Mouse (Mus musculus) neural tube, embryonic 12.5 days (tissue): ENCODE measurements at regions not wholly inside any gene's neighbourhood (a gene's known extent, or its start where the extent isn't known, plus 50 kb on each side); places are given as distances from the start of the nearest gene placed in this dataset.

Experiments
- ATAC-seq: fragments of 200-750 bp; cut with Nextera tagmentation; 2 replicates; pipeline ENCODE4 v1.8.0; 2017; ENCODE audit warnings: low read depth, mild to moderate bottlenecking, moderate TSS enrichment, moderate library complexity; ENCODE audit not compliant: low FRiP score
- H3K27ac ChIP-seq: fragments of 300-500 bp; sonication (generic); 2 replicates; pipeline ENCODE4 v1.5.1; 2016
- H3K27me3 ChIP-seq: fragments of 300-500 bp; sonication (generic); replicated peaks from 2 replicates; pipeline ENCODE4 v1.6.1; 2016; ENCODE audit warnings: mild to moderate bottlenecking
- H3K36me3 ChIP-seq: fragments of 300-500 bp; sonication (generic); 2 replicates; pipeline ENCODE4 v1.6.1; 2016; ENCODE audit warnings: mild to moderate bottlenecking
- H3K4me1 ChIP-seq: fragments of 300-500 bp; sonication (generic); 2 replicates; pipeline ENCODE4 v1.6.1; 2016
- H3K4me2 ChIP-seq: fragments of 300-500 bp; sonication (generic); replicated peaks from 2 replicates; pipeline ENCODE4 v1.6.1; 2016; ENCODE audit warnings: mild to moderate bottlenecking
- H3K4me3 ChIP-seq: fragments of 300-500 bp; sonication (generic); 2 replicates; pipeline ENCODE4 v1.5.1; 2016
- H3K9ac ChIP-seq: fragments of 300-500 bp; sonication (generic); 2 replicates; pipeline ENCODE4 v1.6.1; 2016; ENCODE audit warnings: mild to moderate bottlenecking
- H3K9me3 ChIP-seq: fragments of 300-500 bp; sonication (generic); 2 replicates; pipeline ENCODE4 v1.6.1; 2016; ENCODE audit warnings: mild to moderate bottlenecking
- WGBS: fragments of 180-500 bp; shearing (Covaris S2); methylation state at CpG from one replicate; pipeline ENCODE4 v1.1.7; 2016; 5-methylcytosine and 5-hydroxymethylcytosine counted together

DNA sequence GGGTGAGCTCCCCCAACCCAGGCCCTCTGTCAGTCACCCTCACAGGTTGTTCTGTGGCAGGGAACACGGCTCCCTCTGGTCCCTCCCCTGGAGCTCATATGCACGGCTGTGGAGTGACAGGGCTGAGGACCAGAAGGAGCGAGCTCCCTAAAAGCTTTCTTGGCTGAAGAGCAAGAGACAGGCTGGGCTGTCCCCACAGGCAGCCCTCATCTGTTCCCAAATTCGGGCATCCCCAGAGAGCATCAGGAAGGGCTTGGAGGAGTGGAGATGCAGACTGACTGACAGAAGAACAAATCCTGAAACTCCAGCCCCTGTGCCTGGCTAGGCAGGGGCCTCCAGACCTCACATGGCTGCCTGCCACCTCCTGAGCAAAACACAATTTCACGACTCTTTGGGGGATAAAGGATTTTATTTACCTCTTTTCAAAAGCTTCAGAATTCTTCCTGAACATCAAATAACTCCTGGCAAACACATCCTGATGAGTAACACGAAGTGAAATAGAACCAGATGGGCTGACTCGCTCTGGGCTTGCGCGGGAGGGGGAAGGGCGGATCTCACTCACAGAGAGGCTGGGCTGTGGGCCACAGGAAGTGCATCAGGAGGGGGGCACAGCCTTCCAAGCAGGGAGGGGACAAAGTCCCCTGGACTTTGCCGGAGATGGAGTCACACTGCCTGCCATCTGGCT is 232.7 kb upstream of the Zmiz1 start:
- H3K27ac ChIP-seq: peak overlapping the region; percentile 57
- no peak overlapping the region for H3K9ac ChIP-seq
- H3K4me3 ChIP-seq: no peak overlapping the region
- H3K4me1 ChIP-seq: peaks cover 41% of the 10 kb centered on the region
- H3K27me3 ChIP-seq: no peaks in the 10 kb centered on the region
- WGBS: 13% methylated on average over 11 of the region's 11 CpGs
- H3K36me3 ChIP-seq: no peaks in the 10 kb centered on the region
- ATAC-seq: peak; percentile 85
- peak overlapping the region; percentile 31 for H3K4me2 ChIP-seq
- no peaks in the 10 kb centered on the region for H3K9me3 ChIP-seq

DNA sequence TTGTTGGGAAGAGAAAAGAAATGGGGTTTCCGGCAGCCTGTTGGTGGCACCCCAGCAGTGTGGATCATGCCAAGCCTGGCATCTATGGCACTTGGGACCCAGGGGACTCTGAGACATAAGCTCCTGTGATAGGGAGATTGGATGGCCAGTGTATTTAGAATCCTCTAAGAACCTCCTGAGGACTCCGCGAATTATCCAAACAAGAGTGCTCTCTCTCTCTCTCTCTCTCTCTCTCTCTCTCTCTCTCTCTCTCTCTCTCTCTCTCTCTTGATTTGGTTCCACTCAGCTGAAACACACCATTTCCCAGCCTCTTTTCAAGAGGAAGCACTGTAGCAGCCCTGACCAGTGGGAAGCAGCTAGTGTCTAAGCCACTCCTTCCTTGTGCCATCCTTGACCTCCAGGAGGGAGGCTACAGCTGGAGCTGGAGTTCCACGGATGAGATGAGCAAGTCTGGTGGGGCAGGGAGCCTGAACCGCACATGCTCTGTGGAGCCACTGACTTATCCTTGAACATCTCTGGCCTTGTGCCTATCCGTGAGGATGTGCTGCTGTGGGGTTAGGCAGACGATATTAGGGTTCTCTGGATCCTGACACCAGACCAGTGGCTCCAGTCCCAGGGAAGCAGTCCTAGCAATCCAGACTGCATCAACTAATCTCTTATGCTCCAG is 232.0 kb upstream of the Zmiz1 start:
- H3K4me1 ChIP-seq: peaks cover 44% of the 10 kb centered on the region
- no peak overlapping the region for H3K4me3 ChIP-seq
- H3K9ac ChIP-seq: no peak overlapping the region

GRCm38 (mm10) chr14:25228321-25229047 is 230.5 kb upstream of the Zmiz1 start:
- no peak overlapping the region for H3K4me3 ChIP-seq
- WGBS: 75% methylated on average over 13 of the region's 13 CpGs
- ATAC-seq: no peak
- no peak overlapping the region for H3K27ac ChIP-seq
- no peaks in the 10 kb centered on the region for H3K36me3 ChIP-seq
- no peaks in the 10 kb centered on the region for H3K9me3 ChIP-seq
- H3K4me2 ChIP-seq: no peak overlapping the region
- no peak overlapping the region for H3K9ac ChIP-seq
- H3K4me1 ChIP-seq: peaks cover 45% of the 10 kb centered on the region
- H3K27me3 ChIP-seq: no peaks in the 10 kb centered on the region

More for the DNA sequence above, 232.0 kb upstream of the Zmiz1 start:
- peak; percentile 18; the same call in 1 of the 2 replicates for ATAC-seq
- WGBS: 55% methylated on average over 7 of the region's 7 CpGs
- Histone ChIP-seq H3K27me3 (no peaks in the 10 kb centered on the region), H3K27ac (peak overlapping the region; percentile 57), H3K9me3 (no peaks in the 10 kb centered on the region), H3K36me3 (no peaks in the 10 kb centered on the region), H3K4me2 (peak overlapping the region; percentile 31)

- no peak overlapping the region for H3K9ac ChIP-seq
- H3K27ac ChIP-seq: no peak overlapping the region
- 39% methylated on average over 6 of the region's 6 CpGs for WGBS
- ATAC-seq: no peak
- H3K4me2 ChIP-seq: no peak overlapping the region
- no peaks in the 10 kb centered on the region for H3K36me3 ChIP-seq
- no peak overlapping the region for H3K4me3 ChIP-seq
- H3K9me3 ChIP-seq: no peaks in the 10 kb centered on the region
- no peaks in the 10 kb centered on the region for H3K27me3 ChIP-seq
- peaks cover 45% of the 10 kb centered on the region for H3K4me1 ChIP-seq
These were observed 229.4 kb upstream of the Zmiz1 start for GRCm38 (mm10) chr14:25229569-25229968.

GRCm38 (mm10) chr14:25231881-25232280 is 227.1 kb upstream of the Zmiz1 start:
- H3K4me2 ChIP-seq: no peak overlapping the region
- no peak overlapping the region for H3K27ac ChIP-seq
- no peaks in the 10 kb centered on the region for H3K9me3 ChIP-seq
- no peak for ATAC-seq
- no peak overlapping the region for H3K9ac ChIP-seq
- no peak overlapping the region for H3K4me3 ChIP-seq
- no peaks in the 10 kb centered on the region for H3K27me3 ChIP-seq
- peaks cover 30% of the 10 kb centered on the region for H3K4me1 ChIP-seq
- H3K36me3 ChIP-seq: no peaks in the 10 kb centered on the region
- 64% methylated on average over 1 of the region's 1 CpGs for WGBS

GRCm38 (mm10) chr14:25236421-25236973 is 222.5 kb upstream of the Zmiz1 start:
- Histone ChIP-seq H3K36me3 (no peaks in the 10 kb centered on the region), H3K4me3 (no peak overlapping the region), H3K4me2 (no peak overlapping the region), H3K27ac (no peak overlapping the region), H3K4me1 (peaks cover 15% of the 10 kb centered on the region), H3K27me3 (no peaks in the 10 kb centered on the region), H3K9ac (no peak overlapping the region), H3K9me3 (no peaks in the 10 kb centered on the region)
- WGBS: 83% methylated on average over 13 of the region's 13 CpGs
- ATAC-seq: no peak

- WGBS: 61% methylated on average over 3 of the region's 3 CpGs
- H3K27ac ChIP-seq: no peak overlapping the region
- H3K9ac ChIP-seq: no peak overlapping the region
- no peaks in the 10 kb centered on the region for H3K27me3 ChIP-seq
- no peaks in the 10 kb centered on the region for H3K36me3 ChIP-seq
- H3K9me3 ChIP-seq: no peaks in the 10 kb centered on the region
- no peak overlapping the region for H3K4me3 ChIP-seq
- H3K4me2 ChIP-seq: no peak overlapping the region
- peaks cover 20% of the 10 kb centered on the region for H3K4me1 ChIP-seq
- no peak for ATAC-seq
These were observed 219.5 kb upstream of the Zmiz1 start for GRCm38 (mm10) chr14:25239335-25239960.

- 78% methylated on average over 5 of the region's 5 CpGs for WGBS
- H3K4me2 ChIP-seq: no peak overlapping the region
- no peaks in the 10 kb centered on the region for H3K27me3 ChIP-seq
- peaks cover 20% of the 10 kb centered on the region for H3K4me1 ChIP-seq
- ATAC-seq: no peak
- no peaks in the 10 kb centered on the region for H3K9me3 ChIP-seq
- no peak overlapping the region for H3K9ac ChIP-seq
- no peak overlapping the region for H3K27ac ChIP-seq
- H3K4me3 ChIP-seq: no peak overlapping the region
- H3K36me3 ChIP-seq: no peaks in the 10 kb centered on the region
These were observed 216.2 kb upstream of the Zmiz1 start for GRCm38 (mm10) chr14:25242753-25243152.

DNA sequence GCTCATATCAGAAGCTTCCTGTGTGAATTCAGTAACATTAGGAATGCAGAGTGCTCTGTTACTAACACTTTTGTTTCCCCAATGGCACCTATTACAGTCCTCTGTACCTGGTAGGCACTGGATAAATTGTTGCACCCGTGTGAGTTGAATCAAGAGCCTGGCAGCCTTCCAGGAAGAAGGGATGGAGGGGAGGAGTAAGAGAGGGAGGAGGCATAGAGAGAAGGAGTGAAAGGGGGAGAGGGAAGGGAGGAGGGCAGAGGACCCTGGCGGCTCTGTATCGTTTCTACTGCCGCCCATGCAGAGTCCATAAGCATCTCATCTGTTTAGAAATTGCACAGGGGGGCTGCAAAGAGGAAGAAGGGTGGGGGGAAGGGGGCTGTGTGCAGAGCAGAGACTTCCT is 215.7 kb upstream of the Zmiz1 start:
- no peaks in the 10 kb centered on the region for H3K36me3 ChIP-seq
- H3K27ac ChIP-seq: no peak overlapping the region
- 0 out of 2 replicates have a peak overlapping the region, but pooled peaks have one; percentile 2 for H3K4me2 ChIP-seq
- no peak for ATAC-seq
- 39% methylated on average over 4 of the region's 4 CpGs for WGBS
- H3K9me3 ChIP-seq: no peaks in the 10 kb centered on the region
- no peak overlapping the region for H3K4me3 ChIP-seq
- H3K4me1 ChIP-seq: peaks cover 20% of the 10 kb centered on the region
- H3K27me3 ChIP-seq: no peaks in the 10 kb centered on the region
- H3K9ac ChIP-seq: no peak overlapping the region

DNA sequence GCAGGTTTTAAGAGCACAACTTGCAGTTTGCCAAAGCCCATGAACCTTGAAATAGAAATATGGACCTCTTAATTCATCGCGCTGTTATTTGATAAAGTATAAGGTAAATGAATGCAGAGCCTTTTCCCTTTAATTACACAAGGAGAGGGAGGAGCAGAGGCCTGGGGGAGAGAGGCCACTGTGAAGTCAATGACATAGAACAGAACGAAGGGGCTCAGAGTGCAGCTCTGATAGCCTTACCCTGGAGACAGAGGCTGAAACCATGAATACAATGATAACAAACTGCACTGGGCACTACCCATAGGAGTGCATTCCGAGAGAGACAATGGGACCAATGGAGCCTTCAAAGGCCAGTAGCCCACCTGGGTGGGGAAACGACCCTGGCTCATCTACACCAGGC is 215.3 kb upstream of the Zmiz1 start:
- WGBS: 53% methylated on average over 5 of the region's 5 CpGs
- Histone ChIP-seq H3K27ac (no peak overlapping the region), H3K9ac (no peak overlapping the region), H3K9me3 (no peaks in the 10 kb centered on the region), H3K36me3 (no peaks in the 10 kb centered on the region), H3K4me3 (no peak overlapping the region), H3K4me1 (peaks cover 20% of the 10 kb centered on the region), H3K4me2 (0 out of 2 replicates have a peak overlapping the region, but pooled peaks have one; percentile 2), H3K27me3 (no peaks in the 10 kb centered on the region)
- ATAC-seq: no peak

- WGBS: 91% methylated on average over 6 of the region's 6 CpGs
- H3K4me3 ChIP-seq: no peak overlapping the region
- ATAC-seq: no peak
These were observed 214.1 kb upstream of the Zmiz1 start for GRCm38 (mm10) chr14:25244841-25245240.

GRCm38 (mm10) chr14:25245691-25246090 is 213.3 kb upstream of the Zmiz1 start:
- Histone ChIP-seq H3K36me3 (no peaks in the 10 kb centered on the region), H3K4me1 (peaks cover 14% of the 10 kb centered on the region)
- 65% methylated on average over 4 of the region's 4 CpGs for WGBS

More at GRCm38 (mm10) chr14:25244841-25245240, 214.1 kb upstream of the Zmiz1 start:
- Histone ChIP-seq H3K9me3 (no peaks in the 10 kb centered on the region), H3K36me3 (no peaks in the 10 kb centered on the region), H3K9ac (no peak overlapping the region), H3K4me1 (peaks cover 14% of the 10 kb centered on the region), H3K4me2 (no peak overlapping the region), H3K27ac (no peak overlapping the region), H3K27me3 (no peaks in the 10 kb centered on the region)

More at GRCm38 (mm10) chr14:25245691-25246090, 213.3 kb upstream of the Zmiz1 start:
- no peak overlapping the region for H3K9ac ChIP-seq
- no peak overlapping the region for H3K4me2 ChIP-seq
- H3K27me3 ChIP-seq: no peaks in the 10 kb centered on the region
- ATAC-seq: no peak
- no peak overlapping the region for H3K27ac ChIP-seq
- no peaks in the 10 kb centered on the region for H3K9me3 ChIP-seq
- H3K4me3 ChIP-seq: no peak overlapping the region
